Mouse (Mus musculus): ENCODE measurements around the gene Masp2.

- TF ChIP-seq CTCF (IDR thresholded peaks at IDR 0.05; ENCODE audit: borderline replicate concordance, extremely low read depth, insufficient read depth, insufficient read length): peak; percentile 49; the same call in 1 of the 2 replicates
- no peak for TF ChIP-seq POLR2A (IDR thresholded peaks at IDR 0.05; ENCODE audit: borderline replicate concordance, extremely low read depth, insufficient read depth, insufficient read length, poor library complexity, severe bottlenecking)
Measured at GRCm38 (mm10) chr4:148654701-148655398, 52.5 kb downstream of the Masp2 start.

Data from brain, embryonic 14.5 days (tissue).